8 mouse cellular contexts compared by ENCODE assay signal in genomic region chr2:167765072-167765800, GRCm38 (mm10).
DNase-seq lines count a peak whose midpoint lies in the region; ATAC-seq lines count a peak whose summit lies in the region.

No protein-coding gene starts in this region.

- H3K4me3 ChIP-seq in intestine, embryonic 15.5 days (replicated peaks): no peak overlapping the region
- H3K4me3 ChIP-seq in megakaryocyte, embryonic 14.5 days (replicated peaks): peak overlapping the region; percentile 89

- H3K9me3 ChIP-seq in intestine, embryonic 15.5 days: no peaks in the 10 kb centered on the region
- H3K9me3 ChIP-seq in megakaryocyte, embryonic 14.5 days: 0 out of 2 replicates have a peak, but pooled peaks cover 6% of the 10 kb centered on the region

- H3K36me3 ChIP-seq in intestine, embryonic 15.5 days: no peaks in the 10 kb centered on the region
- H3K36me3 ChIP-seq in megakaryocyte, embryonic 14.5 days (replicated peaks; ENCODE audit: low read length): peaks cover 6% of the 10 kb centered on the region

- no peak overlapping the region for H3K4me2 ChIP-seq in intestine, embryonic 15.5 days (replicated peaks)

- H3K9ac ChIP-seq in intestine, embryonic 15.5 days: no peak overlapping the region

- WGBS in intestine, embryonic 15.5 days: 34% methylated on average over 22 of the region's 22 CpGs

- H3K4me1 ChIP-seq in intestine, embryonic 15.5 days (replicated peaks): peaks cover 27% of the 10 kb centered on the region
- H3K4me1 ChIP-seq in megakaryocyte, embryonic 14.5 days: peaks cover 86% of the 10 kb centered on the region

- peak; percentile 84 for DNase-seq in adrenal gland, postnatal 25 days
- peak; percentile 75 for DNase-seq in embryo, embryonic 10 days (ENCODE audit: low spot score)
- peak; percentile 96 for DNase-seq in gastrocnemius, postnatal 14 days
- DNase-seq in left cerebral cortex, postnatal 25 days (ENCODE audit: low spot score in 2 of 2): peak; percentile 49 to 65
- peak; percentile 62 for DNase-seq in right cerebral cortex, postnatal 4 days

- intact Hi-C loops in gastrocnemius, postnatal 14 days (cut with DNase I; ENCODE audit: low total_unique reads): no loop called here
- intact Hi-C loops in left cerebral cortex, postnatal 25 days (cut with DNase I): no loop called here

- ATAC-seq in intestine, embryonic 15.5 days: peak; percentile 69
- no peak for ATAC-seq in erythroid progenitor cell, adult 5-6 weeks (replicated peaks; ENCODE audit: low FRiP score, poor library complexity, severe bottlenecking)

- H3K27me3 ChIP-seq in intestine, embryonic 15.5 days (replicated peaks): no peaks in the 10 kb centered on the region
- peaks cover 2% of the 10 kb centered on the region for H3K27me3 ChIP-seq in megakaryocyte, embryonic 14.5 days (replicated peaks)

- H3K27ac ChIP-seq in intestine, embryonic 15.5 days: peak overlapping the region; percentile 42
